Mouse (Mus musculus): ENCODE measurements around the gene Scnm1.

DNA sequence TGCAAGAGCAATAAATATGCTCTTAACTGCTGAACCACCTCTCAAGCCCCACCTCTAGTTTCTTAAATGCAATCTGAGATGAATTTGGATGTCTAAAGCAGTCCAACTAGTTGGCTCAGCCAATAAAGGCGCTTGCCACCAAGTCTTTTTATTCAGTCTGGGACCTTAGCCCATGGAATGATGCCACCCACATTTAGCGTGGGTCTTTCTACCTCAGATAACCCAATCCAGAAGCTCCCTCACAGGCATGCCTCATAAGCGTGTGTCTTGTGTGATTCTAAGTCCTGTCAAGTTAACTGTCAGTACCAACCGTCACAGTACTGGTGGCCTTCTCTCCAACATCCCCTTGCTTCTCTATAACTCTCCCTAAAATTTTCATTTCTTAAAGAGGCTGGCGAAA is 45.1 kb upstream of the Scnm1 start:
- TF ChIP-seq POLR2AphosphoS2 (IDR thresholded peaks at IDR 0.05; ENCODE audit: insufficient read length, low read depth) (no peak), POLR2A (IDR thresholded peaks at IDR 0.05; ENCODE audit: insufficient read length, low read depth) (no peak), MAX (IDR thresholded peaks at IDR 0.05; ENCODE audit: low read depth) (no peak), MYOD1 (IDR thresholded peaks at IDR 0.05; ENCODE audit: control insufficient read depth in 1 of 3, insufficient read length in 2 of 3, low read depth in 2 of 3) (no peak), USF1 (IDR thresholded peaks at IDR 0.05; ENCODE audit: low read depth) (no peak), TCF12 (IDR thresholded peaks at IDR 0.05; ENCODE audit: insufficient read depth, poor library complexity, severe bottlenecking) (no peak), E2F4 (IDR thresholded peaks at IDR 0.05; ENCODE audit: insufficient read depth) (no peak), SRF (IDR thresholded peaks at IDR 0.05; ENCODE audit: control insufficient read depth, insufficient read length, low read depth) (no peak), REST (IDR thresholded peaks at IDR 0.05; ENCODE audit: insufficient read depth, insufficient read length) (no peak), MYOG (IDR thresholded peaks at IDR 0.05; ENCODE audit: control insufficient read depth in 1 of 3, insufficient read depth in 1 of 3, insufficient read length in 2 of 3, low read depth in 2 of 3) (no peak), TCF3 (IDR thresholded peaks at IDR 0.05; ENCODE audit: insufficient read length, low read depth) (no peak), CEBPB (IDR thresholded peaks at IDR 0.05; ENCODE audit: insufficient read depth, poor library complexity, severe bottlenecking) (no peak)

All from myocyte (in vitro differentiated cells).